Mouse (Mus musculus): Measurements from ENCODE around the gene Fam207a. TPM values are rescaled to one million over a fixed set of nuclear protein-coding genes. Genes with fewer than 3 reads are reported as not detected.

The Fam207a gene
- polyA plus RNA-seq, 1 experiment from 2014 or later = 43.8 TPM

- Histone ChIP-seq H3K9me3 (ENCODE audit: control insufficient read depth, low read length) (no peaks in the 10 kb centered on the region), H3K4me2 (ENCODE audit: low read depth, severe bottlenecking) (no peak overlapping the region), H3K4me3 (ENCODE audit: low read depth, low read length) (no peak overlapping the region), H3K27ac (replicated peaks; ENCODE audit: low read depth, low read length) (no peak overlapping the region), H3K36me3 (ENCODE audit: control insufficient read depth, insufficient read depth, low read length) (no peaks in the 10 kb centered on the region), H3K27me3 (ENCODE audit: control insufficient read depth, insufficient read depth, low read length) (no peaks in the 10 kb centered on the region), H3K9ac (ENCODE audit: low read length) (no peak overlapping the region), H3K4me1 (ENCODE audit: control insufficient read depth, insufficient read depth, low read length) (no peaks in the 10 kb centered on the region)
- WGBS = 91% methylated on average over 7 of the region's 7 CpGs
- no peak for ATAC-seq (ENCODE audit: insufficient number of reproducible peaks, low FRiP score, low TSS enrichment, low read depth)
- DNase-seq (ENCODE audit: low spot score) = no peak
These were observed 23.8 kb upstream of the Fam207a start for GRCm38 (mm10) chr10:77539320-77539945.

GRCm38 (mm10) chr10:77537215-77538209 is 21.9 kb upstream of the Fam207a start:
- Histone ChIP-seq H3K27me3 (ENCODE audit: control insufficient read depth, insufficient read depth, low read length) (no peaks in the 10 kb centered on the region), H3K9me3 (ENCODE audit: control insufficient read depth, low read length) (no peaks in the 10 kb centered on the region), H3K36me3 (ENCODE audit: control insufficient read depth, insufficient read depth, low read length) (no peaks in the 10 kb centered on the region), H3K4me2 (ENCODE audit: low read depth, severe bottlenecking) (no peak overlapping the region), H3K4me3 (ENCODE audit: low read depth, low read length) (no peak overlapping the region), H3K4me1 (ENCODE audit: control insufficient read depth, insufficient read depth, low read length) (no peaks in the 10 kb centered on the region), H3K9ac (ENCODE audit: low read length) (no peak overlapping the region), H3K27ac (replicated peaks; ENCODE audit: low read depth, low read length) (no peak overlapping the region)
- WGBS = 81% methylated on average over 11 of the region's 11 CpGs
- no peak for DNase-seq (ENCODE audit: low spot score)
- no peak for ATAC-seq (ENCODE audit: insufficient number of reproducible peaks, low FRiP score, low TSS enrichment, low read depth)

GRCm38 (mm10) chr10:77536727-77537126 is 21.1 kb upstream of the Fam207a start:
- H3K4me3 ChIP-seq (ENCODE audit: low read depth, low read length) = no peak overlapping the region
- no peak for ATAC-seq (ENCODE audit: insufficient number of reproducible peaks, low FRiP score, low TSS enrichment, low read depth)

GRCm38 (mm10) chr10:77532020-77532413 is 16.4 kb upstream of the Fam207a start:
- DNase-seq (ENCODE audit: low spot score) (no peak), ATAC-seq (ENCODE audit: insufficient number of reproducible peaks, low FRiP score, low TSS enrichment, low read depth) (no peak)
- Histone ChIP-seq H3K27ac (replicated peaks; ENCODE audit: low read depth, low read length) (no peak overlapping the region), H3K4me1 (ENCODE audit: control insufficient read depth, insufficient read depth, low read length) (no peaks in the 10 kb centered on the region), H3K9me3 (ENCODE audit: control insufficient read depth, low read length) (no peaks in the 10 kb centered on the region), H3K9ac (ENCODE audit: low read length) (no peak overlapping the region), H3K36me3 (ENCODE audit: control insufficient read depth, insufficient read depth, low read length) (no peaks in the 10 kb centered on the region), H3K27me3 (ENCODE audit: control insufficient read depth, insufficient read depth, low read length) (no peaks in the 10 kb centered on the region), H3K4me2 (ENCODE audit: low read depth, severe bottlenecking) (no peak overlapping the region), H3K4me3 (ENCODE audit: low read depth, low read length) (no peak overlapping the region)
- WGBS = 76% methylated on average over 1 of the region's 1 CpGs

More at GRCm38 (mm10) chr10:77536727-77537126, 21.1 kb upstream of the Fam207a start:
- no peaks in the 10 kb centered on the region for H3K4me1 ChIP-seq (ENCODE audit: control insufficient read depth, insufficient read depth, low read length)
- DNase-seq (ENCODE audit: low spot score) = no peak
- no peaks in the 10 kb centered on the region for H3K36me3 ChIP-seq (ENCODE audit: control insufficient read depth, insufficient read depth, low read length)
- H3K9ac ChIP-seq (ENCODE audit: low read length) = no peak overlapping the region
- 67% methylated on average over 8 of the region's 8 CpGs for WGBS
- no peak overlapping the region for H3K4me2 ChIP-seq (ENCODE audit: low read depth, severe bottlenecking)
- no peaks in the 10 kb centered on the region for H3K9me3 ChIP-seq (ENCODE audit: control insufficient read depth, low read length)
- H3K27ac ChIP-seq (replicated peaks; ENCODE audit: low read depth, low read length) = no peak overlapping the region
- H3K27me3 ChIP-seq (ENCODE audit: control insufficient read depth, insufficient read depth, low read length) = no peaks in the 10 kb centered on the region

GRCm38 (mm10) chr10:77531026-77532019 is 15.7 kb upstream of the Fam207a start:
- no peak overlapping the region for H3K4me2 ChIP-seq (ENCODE audit: low read depth, severe bottlenecking)
- no peaks in the 10 kb centered on the region for H3K36me3 ChIP-seq (ENCODE audit: control insufficient read depth, insufficient read depth, low read length)
- no peak overlapping the region for H3K9ac ChIP-seq (ENCODE audit: low read length)
- no peak for ATAC-seq (ENCODE audit: insufficient number of reproducible peaks, low FRiP score, low TSS enrichment, low read depth)
- H3K27ac ChIP-seq (replicated peaks; ENCODE audit: low read depth, low read length) = no peak overlapping the region
- DNase-seq (ENCODE audit: low spot score) = no peak
- H3K4me3 ChIP-seq (ENCODE audit: low read depth, low read length) = no peak overlapping the region
- no peaks in the 10 kb centered on the region for H3K27me3 ChIP-seq (ENCODE audit: control insufficient read depth, insufficient read depth, low read length)
- no peaks in the 10 kb centered on the region for H3K9me3 ChIP-seq (ENCODE audit: control insufficient read depth, low read length)
- 82% methylated on average over 6 of the region's 6 CpGs for WGBS
- H3K4me1 ChIP-seq (ENCODE audit: control insufficient read depth, insufficient read depth, low read length) = no peaks in the 10 kb centered on the region

GRCm38 (mm10) chr10:77530140-77530539 is 14.6 kb upstream of the Fam207a start, which contains the start of gene Itgb2:
Gene Itgb2, plus strand, starts transcription at chr10:77530252.
- no peak within 1 kb of the TSS; the same call in 1 of the 2 replicates for H3K9ac ChIP-seq (ENCODE audit: low read length)
- ATAC-seq (ENCODE audit: insufficient number of reproducible peaks, low FRiP score, low TSS enrichment, low read depth) (no peak), DNase-seq (ENCODE audit: low spot score) (no peak)
- no peaks in the 10 kb centered on the region for H3K4me1 ChIP-seq (ENCODE audit: control insufficient read depth, insufficient read depth, low read length)
- 62% methylated on average over 9 of the region's 9 CpGs for WGBS
- H3K9me3 ChIP-seq (ENCODE audit: control insufficient read depth, low read length) = no peaks in the 10 kb centered on the region
- no peaks in the 10 kb centered on the region for H3K36me3 ChIP-seq (ENCODE audit: control insufficient read depth, insufficient read depth, low read length)
- no peaks in the 10 kb centered on the region for H3K27me3 ChIP-seq (ENCODE audit: control insufficient read depth, insufficient read depth, low read length)
- H3K4me3 ChIP-seq (ENCODE audit: low read depth, low read length) = no peak within 1 kb of the TSS
- H3K4me2 ChIP-seq (ENCODE audit: low read depth, severe bottlenecking) = no peak within 1 kb of the TSS
- no peak within 1 kb of the TSS for H3K27ac ChIP-seq (replicated peaks; ENCODE audit: low read depth, low read length)

- WGBS = 95% methylated on average over 6 of the region's 6 CpGs
- ATAC-seq (ENCODE audit: insufficient number of reproducible peaks, low FRiP score, low TSS enrichment, low read depth) (no peak), DNase-seq (ENCODE audit: low spot score) (no peak)
- no peaks in the 10 kb centered on the region for H3K4me1 ChIP-seq (ENCODE audit: control insufficient read depth, insufficient read depth, low read length)
- no peak overlapping the region for H3K27ac ChIP-seq (replicated peaks; ENCODE audit: low read depth, low read length)
- H3K9ac ChIP-seq (ENCODE audit: low read length) = no peak overlapping the region
- H3K36me3 ChIP-seq (ENCODE audit: control insufficient read depth, insufficient read depth, low read length) = no peaks in the 10 kb centered on the region
- H3K27me3 ChIP-seq (ENCODE audit: control insufficient read depth, insufficient read depth, low read length) = no peaks in the 10 kb centered on the region
- H3K4me3 ChIP-seq (ENCODE audit: low read depth, low read length) = no peak overlapping the region
- H3K9me3 ChIP-seq (ENCODE audit: control insufficient read depth, low read length) = no peaks in the 10 kb centered on the region
- H3K4me2 ChIP-seq (ENCODE audit: low read depth, severe bottlenecking) = no peak overlapping the region
These were observed 13.0 kb upstream of the Fam207a start for GRCm38 (mm10) chr10:77528634-77529033.

GRCm38 (mm10) chr10:77526488-77526887 is 10.9 kb upstream of the Fam207a start:
- Histone ChIP-seq H3K27ac (replicated peaks; ENCODE audit: low read depth, low read length) (no peak overlapping the region), H3K4me1 (ENCODE audit: control insufficient read depth, insufficient read depth, low read length) (no peaks in the 10 kb centered on the region), H3K9ac (ENCODE audit: low read length) (no peak overlapping the region), H3K4me3 (ENCODE audit: low read depth, low read length) (no peak overlapping the region), H3K4me2 (ENCODE audit: low read depth, severe bottlenecking) (no peak overlapping the region), H3K9me3 (ENCODE audit: control insufficient read depth, low read length) (no peaks in the 10 kb centered on the region), H3K36me3 (ENCODE audit: control insufficient read depth, insufficient read depth, low read length) (no peaks in the 10 kb centered on the region), H3K27me3 (ENCODE audit: control insufficient read depth, insufficient read depth, low read length) (no peaks in the 10 kb centered on the region)
- 78% methylated on average over 2 of the region's 2 CpGs for WGBS
- ATAC-seq (ENCODE audit: insufficient number of reproducible peaks, low FRiP score, low TSS enrichment, low read depth) (no peak), DNase-seq (ENCODE audit: low spot score) (no peak)

All from limb, embryonic 11.5 days (tissue).